Mouse (Mus musculus) embryonic facial prominence, embryonic 12.5 days (tissue): ENCODE data around the gene Adgrl2. TPM values are rescaled to one million over a fixed set of nuclear protein-coding genes. Genes with fewer than 3 reads are reported as not detected.

Experiments
- ATAC-seq: fragments of 200-750 bp; cut with Nextera tagmentation; 2 replicates; pipeline ENCODE4 v1.8.0; 2017; ENCODE audit not compliant: insufficient number of reproducible peaks, insufficient read depth, low FRiP score, low TSS enrichment
- H3K27ac ChIP-seq: fragments of 300-500 bp; sonication (generic); 2 replicates; pipeline ENCODE4 v1.5.1; 2016; ENCODE audit warnings: mild to moderate bottlenecking
- H3K27me3 ChIP-seq: fragments of 300-500 bp; sonication (generic); 2 replicates; pipeline ENCODE4 v1.6.1; 2016; ENCODE audit warnings: mild to moderate bottlenecking, moderate library complexity
- H3K36me3 ChIP-seq: fragments of 300-500 bp; sonication (generic); 2 replicates; pipeline ENCODE4 v1.6.1; 2016; ENCODE audit warnings: mild to moderate bottlenecking
- H3K4me1 ChIP-seq: fragments of 300-500 bp; sonication (generic); 2 replicates; pipeline ENCODE4 v1.6.1; 2016
- H3K4me2 ChIP-seq: fragments of 300-500 bp; sonication (generic); replicated peaks from 2 replicates; pipeline ENCODE4 v1.6.1; 2016; ENCODE audit warnings: mild to moderate bottlenecking, moderate library complexity
- H3K4me3 ChIP-seq: fragments of 300-500 bp; sonication (generic); 2 replicates; pipeline ENCODE4 v1.5.1; 2016; ENCODE audit warnings: mild to moderate bottlenecking
- H3K9ac ChIP-seq: fragments of 300-500 bp; sonication (generic); 2 replicates; pipeline ENCODE4 v1.6.1; 2016; ENCODE audit warnings: mild to moderate bottlenecking, moderate library complexity
- H3K9me3 ChIP-seq: fragments of 300-500 bp; sonication (generic); 2 replicates; pipeline ENCODE4 v1.6.1; 2016; ENCODE audit warnings: mild to moderate bottlenecking, moderate library complexity
- WGBS: fragments of 180-500 bp; shearing (Covaris S2); methylation state at CpG from one replicate; pipeline ENCODE4 v1.1.7; 2016; 5-methylcytosine and 5-hydroxymethylcytosine counted together
- polyA plus RNA-seq: library from polyadenylated mRNA; unstranded; fragments of >200 nt; fragmentation: Nextera tagmentation; extraction: Ambion mirVana; gene quantifications from 2 replicates; pipeline ENCODE4 v1.2.1, GENCODE M21; 2016

Gene Adgrl2
- polyA plus RNA-seq, 1 experiment from 2014 or later, result 141 TPM

DNA sequence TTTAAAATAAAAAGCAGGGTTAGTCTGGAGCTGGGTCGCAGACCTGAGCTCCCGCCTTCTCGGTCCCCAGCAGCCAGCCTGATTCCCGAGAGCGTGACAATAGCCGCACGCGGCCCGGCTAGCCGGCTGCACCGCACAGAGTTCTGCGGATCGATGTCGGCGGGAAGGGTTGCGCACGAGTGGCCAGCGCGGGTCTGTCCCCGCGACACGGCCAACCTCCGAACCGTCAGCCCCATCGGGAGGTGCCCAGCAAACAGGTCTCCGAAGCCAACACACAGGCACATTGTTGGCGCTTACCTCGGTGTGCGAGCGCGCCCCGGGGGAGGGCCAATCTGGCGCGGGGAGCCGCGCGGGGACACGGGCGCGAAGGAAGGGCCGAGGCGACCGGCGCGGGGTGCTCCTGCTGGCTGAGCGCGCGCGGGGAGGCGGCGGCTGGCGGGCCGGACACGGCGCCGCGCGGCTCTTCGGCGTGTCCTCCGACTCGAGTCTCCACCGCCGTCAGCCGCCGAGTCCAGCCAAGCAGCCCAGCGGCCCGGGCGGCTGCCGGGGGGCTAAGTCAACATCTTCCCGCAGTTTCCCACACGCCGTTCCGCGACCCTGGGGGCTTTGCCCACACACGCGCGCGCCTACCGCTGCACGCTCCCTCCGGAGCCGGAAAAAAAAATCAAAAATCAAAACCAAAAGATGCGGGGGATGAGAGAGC, 1.9 kb downstream of the Adgrl2 start:
- no peaks in the 10 kb centered on the region for H3K9me3 ChIP-seq
- peak overlapping the region; percentile 68 for H3K4me2 ChIP-seq
- under 1% methylated on average over 84 of the region's 84 CpGs for WGBS
- peak overlapping the region; percentile 91 for H3K4me3 ChIP-seq
- no peaks in the 10 kb centered on the region for H3K36me3 ChIP-seq
- H3K27me3 ChIP-seq, result no peaks in the 10 kb centered on the region
- H3K9ac ChIP-seq, result peak overlapping the region; percentile 99
- peaks cover 34% of the 10 kb centered on the region for H3K4me1 ChIP-seq
- H3K27ac ChIP-seq, result peak overlapping the region; percentile 100
- no peak for ATAC-seq

DNA sequence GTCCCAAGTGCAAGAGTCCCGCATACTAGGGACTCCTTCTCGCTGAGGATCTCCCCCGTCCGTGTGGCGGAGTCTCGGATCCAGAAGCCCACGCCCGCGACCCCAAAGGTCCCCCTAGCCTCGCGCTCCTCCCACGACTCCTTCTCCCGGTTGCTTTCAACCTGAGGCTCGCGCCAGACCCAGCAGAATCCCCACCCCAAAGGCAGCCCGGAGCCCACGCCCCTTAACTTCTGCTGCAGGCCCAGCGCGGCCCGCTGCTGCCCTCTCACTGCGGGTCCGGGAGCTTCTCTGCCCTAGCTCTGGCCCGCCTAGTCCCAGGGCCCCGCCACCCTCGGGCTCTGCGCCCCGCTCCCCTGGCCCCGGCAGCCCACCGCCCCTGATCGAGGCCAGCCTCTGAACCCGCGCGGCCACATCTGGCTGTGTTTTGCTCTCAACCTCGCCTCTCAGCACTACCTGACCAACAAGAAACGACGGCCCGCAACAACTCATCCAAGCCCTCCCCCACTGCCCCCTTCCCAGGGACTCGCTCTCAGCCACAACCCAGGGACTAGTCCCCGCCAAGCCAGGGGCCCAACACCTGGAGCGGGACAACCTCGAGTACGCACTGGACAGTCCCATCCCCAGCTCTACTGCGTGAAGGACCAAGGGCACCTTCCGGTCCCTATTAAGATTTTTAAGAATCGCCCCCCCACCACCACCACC, 2.6 kb downstream of the Adgrl2 start:
- peak overlapping the region; percentile 91 for H3K4me3 ChIP-seq
- no peaks in the 10 kb centered on the region for H3K9me3 ChIP-seq
- under 1% methylated on average over 45 of the region's 45 CpGs for WGBS
- H3K27me3 ChIP-seq, result no peaks in the 10 kb centered on the region
- no peaks in the 10 kb centered on the region for H3K36me3 ChIP-seq
- ATAC-seq, result peak; percentile 58; the same call in 1 of the 2 replicates
- H3K4me2 ChIP-seq, result peak overlapping the region; percentile 68
- H3K4me1 ChIP-seq, result peaks cover 33% of the 10 kb centered on the region
- H3K9ac ChIP-seq, result peak overlapping the region; percentile 99
- H3K27ac ChIP-seq, result peak overlapping the region; percentile 100

DNA sequence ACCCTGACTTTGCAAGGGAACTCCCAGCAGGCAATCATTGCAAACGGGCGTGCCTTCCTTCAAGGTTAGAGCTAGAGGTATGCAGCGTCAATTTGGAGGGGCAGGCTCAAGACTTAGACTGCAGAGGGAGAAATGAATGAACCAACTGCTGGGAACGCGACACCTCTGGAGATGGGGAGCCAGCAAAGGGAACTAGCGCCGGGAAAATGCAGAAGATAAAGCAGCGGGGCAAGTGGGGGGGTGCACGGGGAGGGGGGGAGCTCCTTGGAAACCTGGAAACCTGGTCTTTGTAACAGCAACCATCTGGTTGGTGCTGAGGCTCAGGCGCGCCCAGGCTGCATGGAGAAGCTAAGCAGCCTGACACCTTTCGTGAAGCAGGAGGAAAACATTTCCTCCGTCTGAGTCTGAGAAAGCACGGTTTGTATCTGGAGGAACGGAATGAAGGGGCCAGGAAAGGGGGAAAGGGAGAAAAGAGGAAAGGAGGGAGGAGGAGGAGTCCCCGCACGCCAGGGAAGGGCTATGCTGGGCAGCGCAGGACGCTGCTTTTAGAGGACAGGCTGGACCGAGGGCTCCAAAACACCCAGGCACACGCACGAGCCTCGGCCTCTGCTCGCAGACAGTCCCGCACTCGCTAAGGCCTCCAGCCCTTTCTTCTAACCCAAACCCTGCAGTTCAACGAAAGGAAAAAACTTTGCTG, 3.3 kb downstream of the Adgrl2 start:
- Histone ChIP-seq H3K27me3 (no peaks in the 10 kb centered on the region), H3K27ac (peak overlapping the region; percentile 100), H3K4me1 (peaks cover 37% of the 10 kb centered on the region), H3K36me3 (no peaks in the 10 kb centered on the region), H3K9ac (peak overlapping the region; percentile 99), H3K4me2 (peak overlapping the region; percentile 68), H3K9me3 (no peaks in the 10 kb centered on the region), H3K4me3 (peak overlapping the region; percentile 91)
- ATAC-seq, result peak; percentile 7; the same call in 1 of the 2 replicates
- WGBS, result under 1% methylated on average over 27 of the region's 27 CpGs

DNA sequence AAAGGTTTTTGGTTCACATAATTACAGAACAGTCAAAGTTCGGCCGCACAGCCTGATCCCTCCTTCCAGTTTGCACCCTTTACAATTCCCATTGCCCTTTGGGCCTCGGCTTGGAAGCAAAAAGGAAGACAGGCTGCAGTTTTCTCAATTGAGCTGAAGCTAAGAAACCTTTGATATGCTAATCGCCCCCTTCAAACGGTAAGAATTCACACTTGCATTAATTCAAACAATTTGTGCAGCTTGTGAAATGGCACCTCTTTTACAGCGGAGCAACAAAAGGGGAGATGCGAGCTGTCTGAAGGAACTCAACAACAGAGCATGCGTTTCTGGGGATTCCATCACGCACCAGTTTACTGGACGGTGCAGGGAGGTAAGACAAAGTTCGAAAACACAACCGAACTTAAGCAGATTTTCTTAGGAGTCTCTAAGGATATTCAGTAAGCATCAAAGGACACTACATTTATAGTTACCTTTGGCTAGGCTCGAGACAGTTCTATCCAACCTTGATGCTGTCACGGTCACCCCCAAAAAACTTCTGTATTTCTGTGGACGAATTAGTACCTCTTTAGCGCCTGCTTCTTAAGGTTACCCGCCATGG, 4.0 kb downstream of the Adgrl2 start:
- H3K9ac ChIP-seq, result peak overlapping the region; percentile 99
- peak overlapping the region; percentile 68 for H3K4me2 ChIP-seq
- H3K36me3 ChIP-seq, result no peaks in the 10 kb centered on the region
- H3K4me3 ChIP-seq, result peak overlapping the region; percentile 91
- peaks cover 42% of the 10 kb centered on the region for H3K4me1 ChIP-seq
- no peak for ATAC-seq
- H3K9me3 ChIP-seq, result no peaks in the 10 kb centered on the region
- whole genome bisulfite sequencing, result 1% methylated on average over 17 of the region's 17 CpGs
- peak overlapping the region; percentile 100 for H3K27ac ChIP-seq
- no peaks in the 10 kb centered on the region for H3K27me3 ChIP-seq

DNA sequence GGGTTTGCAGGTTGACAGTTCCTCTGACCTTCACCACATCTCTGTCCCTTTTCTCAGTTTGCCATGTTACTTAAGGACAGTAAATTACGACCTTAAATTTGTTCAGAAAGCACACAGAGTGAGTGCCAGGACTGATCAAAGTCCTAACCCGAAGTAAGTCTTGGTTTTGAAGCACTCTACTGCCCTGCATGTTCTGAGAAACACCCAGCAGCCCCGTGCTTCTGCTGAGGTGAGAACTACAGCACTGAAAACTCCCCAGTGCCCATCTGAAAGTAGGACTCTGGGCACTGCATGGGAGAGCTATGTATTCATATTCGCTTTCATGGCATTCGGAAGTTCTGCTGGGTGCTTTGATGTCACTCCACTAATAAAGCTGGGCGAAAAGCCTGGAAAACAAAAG, 6.0 kb downstream of the Adgrl2 start:
- ATAC-seq, result no peak
- Histone ChIP-seq H3K4me1 (peaks cover 42% of the 10 kb centered on the region), H3K27ac (no peak overlapping the region), H3K4me3 (peak overlapping the region; percentile 14; the same call in 1 of the 2 replicates), H3K36me3 (no peaks in the 10 kb centered on the region), H3K27me3 (no peaks in the 10 kb centered on the region), H3K4me2 (peak overlapping the region; percentile 38), H3K9ac (peak overlapping the region; percentile 5; the same call in 1 of the 2 replicates), H3K9me3 (no peaks in the 10 kb centered on the region)
- WGBS, result 54% methylated on average over 6 of the region's 6 CpGs

DNA sequence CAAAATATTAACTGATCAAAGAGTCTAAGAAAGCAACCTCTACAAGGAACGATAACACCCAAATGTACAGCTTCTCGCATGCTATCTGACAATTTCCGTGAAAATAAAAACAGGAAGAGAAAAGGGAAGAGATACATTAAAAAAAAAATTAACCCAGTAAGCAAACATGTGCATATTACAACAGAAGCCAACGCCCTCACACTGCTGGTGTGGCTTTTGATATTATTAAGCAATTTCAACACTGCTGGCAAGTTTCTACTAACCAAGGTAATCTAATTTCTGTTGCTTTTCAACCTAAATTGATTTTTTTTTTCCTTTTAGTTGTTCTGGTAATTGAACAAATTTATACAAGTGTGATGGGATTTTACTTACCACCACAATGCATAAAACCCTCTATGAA, 8.0 kb downstream of the Adgrl2 start:
- WGBS, result 56% methylated on average over 4 of the region's 4 CpGs
- no peaks in the 10 kb centered on the region for H3K27me3 ChIP-seq
- H3K4me1 ChIP-seq, result peaks cover 57% of the 10 kb centered on the region
- no peaks in the 10 kb centered on the region for H3K9me3 ChIP-seq
- H3K4me3 ChIP-seq, result no peak overlapping the region
- H3K27ac ChIP-seq, result no peak overlapping the region
- ATAC-seq, result no peak
- peak overlapping the region; percentile 29; the same call in 1 of the 2 replicates for H3K4me2 ChIP-seq
- no peaks in the 10 kb centered on the region for H3K36me3 ChIP-seq
- no peak overlapping the region for H3K9ac ChIP-seq

DNA sequence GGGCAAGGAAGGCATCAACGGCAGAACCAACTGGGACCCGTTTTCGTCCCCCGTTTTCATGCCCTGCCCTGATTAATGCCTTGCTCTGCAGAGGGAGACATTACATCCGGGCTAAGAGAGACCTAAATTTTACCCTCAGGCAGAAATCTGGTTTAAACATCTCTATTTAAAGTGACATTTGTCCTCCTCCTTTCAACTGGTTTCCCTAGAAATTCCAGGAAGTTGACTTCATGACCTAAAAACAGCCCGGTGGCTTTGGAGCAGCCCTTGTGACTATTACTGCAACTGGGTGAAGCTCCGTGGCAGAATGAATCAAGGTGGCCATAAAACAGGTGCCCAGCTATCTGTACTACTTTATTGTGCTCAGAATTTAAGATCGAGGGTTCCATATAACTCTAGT, 8.6 kb downstream of the Adgrl2 start:
- Histone ChIP-seq H3K36me3 (no peaks in the 10 kb centered on the region), H3K4me3 (no peak overlapping the region), H3K4me1 (peaks cover 63% of the 10 kb centered on the region), H3K9ac (no peak overlapping the region), H3K27me3 (no peaks in the 10 kb centered on the region), H3K4me2 (peak overlapping the region; percentile 29), H3K9me3 (no peaks in the 10 kb centered on the region), H3K27ac (no peak overlapping the region)
- no peak for ATAC-seq
- 19% methylated on average over 8 of the region's 8 CpGs for WGBS

DNA sequence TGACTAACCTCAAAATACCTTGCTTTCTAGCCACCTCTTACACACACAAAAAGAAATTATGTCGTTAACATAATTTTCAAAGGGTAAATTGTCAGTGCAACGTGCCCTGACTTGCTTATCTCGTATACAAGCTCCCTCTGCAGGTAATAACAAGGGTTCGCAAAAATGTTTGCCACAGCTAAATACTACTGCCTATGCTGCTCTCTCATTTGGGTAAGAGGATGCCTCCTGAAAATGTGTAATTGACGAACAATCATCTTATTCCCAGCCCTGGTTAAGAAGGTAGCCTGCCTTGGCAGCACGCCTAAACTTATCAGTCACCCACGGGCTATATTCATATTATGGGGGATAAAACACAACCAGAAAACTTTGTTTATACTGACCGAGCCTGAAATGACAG, 11.8 kb downstream of the Adgrl2 start:
- Histone ChIP-seq H3K27ac (no peak overlapping the region), H3K9me3 (no peaks in the 10 kb centered on the region), H3K4me2 (no peak overlapping the region), H3K36me3 (no peaks in the 10 kb centered on the region), H3K4me3 (no peak overlapping the region), H3K27me3 (no peaks in the 10 kb centered on the region), H3K9ac (no peak overlapping the region), H3K4me1 (peaks cover 44% of the 10 kb centered on the region)
- 53% methylated on average over 8 of the region's 8 CpGs for WGBS
- ATAC-seq, result no peak

DNA sequence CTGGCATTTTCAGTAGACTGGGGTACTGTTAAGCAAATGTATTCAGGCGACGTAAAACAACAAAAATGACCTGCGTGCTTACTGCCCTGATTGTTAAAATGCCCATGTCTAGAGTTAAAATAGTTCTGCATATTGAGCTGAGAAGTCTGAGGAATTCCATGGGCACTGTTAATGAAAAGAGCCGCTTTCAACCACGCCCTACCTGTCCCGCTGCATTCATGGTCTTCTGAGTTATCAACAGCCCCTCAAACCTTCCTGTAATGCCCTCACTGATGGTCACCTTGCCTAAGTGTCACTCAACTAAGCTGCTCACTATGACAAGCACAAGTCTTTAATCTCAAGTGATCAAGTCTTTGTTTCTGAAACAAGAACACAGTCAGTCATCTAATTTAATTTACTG, 12.5 kb downstream of the Adgrl2 start:
- H3K4me3 ChIP-seq, result no peak overlapping the region
- H3K36me3 ChIP-seq, result no peaks in the 10 kb centered on the region
- WGBS, result 81% methylated on average over 6 of the region's 6 CpGs
- H3K27me3 ChIP-seq, result no peaks in the 10 kb centered on the region
- no peak for ATAC-seq
- no peak overlapping the region for H3K9ac ChIP-seq
- peaks cover 40% of the 10 kb centered on the region for H3K4me1 ChIP-seq
- no peak overlapping the region for H3K27ac ChIP-seq
- no peaks in the 10 kb centered on the region for H3K9me3 ChIP-seq
- H3K4me2 ChIP-seq, result no peak overlapping the region

DNA sequence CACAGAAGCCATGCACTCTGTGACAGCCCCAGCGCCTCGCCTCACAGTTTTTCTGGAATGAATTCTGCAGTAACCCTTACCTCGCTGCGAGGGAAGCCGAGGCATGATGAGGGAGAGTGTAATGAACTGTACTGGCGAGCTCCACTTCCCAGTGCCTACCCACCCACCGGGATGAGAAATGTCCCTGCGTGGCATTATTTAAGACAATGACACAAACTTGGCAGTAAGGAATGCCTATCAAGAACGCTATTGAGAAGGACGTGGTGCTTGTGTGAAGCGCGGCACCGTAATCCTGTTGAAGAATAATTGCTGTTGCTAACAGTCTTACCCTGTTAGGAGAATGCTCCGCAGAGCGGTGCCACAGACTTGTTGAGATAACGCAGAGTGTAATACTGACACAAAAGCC, 13.2 kb downstream of the Adgrl2 start:
- peaks cover 38% of the 10 kb centered on the region for H3K4me1 ChIP-seq
- no peak overlapping the region for H3K27ac ChIP-seq
- ATAC-seq, result no peak
- H3K9ac ChIP-seq, result no peak overlapping the region
- H3K27me3 ChIP-seq, result no peaks in the 10 kb centered on the region
- H3K36me3 ChIP-seq, result no peaks in the 10 kb centered on the region
- H3K4me2 ChIP-seq, result peak overlapping the region; percentile 9; the same call in 1 of the 2 replicates
- H3K9me3 ChIP-seq, result no peaks in the 10 kb centered on the region
- H3K4me3 ChIP-seq, result no peak overlapping the region
- 55% methylated on average over 16 of the region's 16 CpGs for whole genome bisulfite sequencing

DNA sequence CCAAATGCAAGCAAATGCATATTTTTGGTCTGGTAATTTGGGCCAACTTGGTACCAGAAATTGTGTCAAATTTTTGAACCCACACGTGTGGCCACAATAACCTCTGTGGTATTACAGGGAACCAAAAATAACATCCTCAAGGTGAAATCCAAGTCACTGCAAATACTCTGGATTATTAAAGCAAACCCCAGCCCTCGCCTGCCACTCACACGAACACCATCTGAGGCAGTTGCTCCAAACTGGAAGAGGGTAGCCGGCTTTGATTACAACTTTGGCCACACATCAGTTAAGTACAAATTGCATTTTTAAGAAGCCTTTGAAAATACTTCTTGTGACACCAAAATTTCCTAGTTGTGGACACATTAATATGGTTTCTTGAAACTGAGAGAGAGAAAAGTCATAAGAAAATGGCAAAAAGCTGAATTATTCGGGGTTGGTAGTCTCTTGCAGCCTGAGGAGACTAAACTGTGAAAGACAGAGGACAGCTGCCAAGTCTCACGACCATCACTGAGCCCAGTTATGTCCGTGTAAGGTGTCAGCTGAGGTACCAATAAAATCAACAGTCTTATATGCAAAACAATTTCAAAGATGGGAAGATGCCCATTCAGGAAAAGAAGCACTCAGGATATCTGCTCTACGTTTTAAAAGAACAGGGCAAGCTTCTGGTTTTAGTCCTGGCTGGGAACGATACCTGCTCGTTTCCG, 18.3 kb downstream of the Adgrl2 start:
- Histone ChIP-seq H3K27ac (no peak overlapping the region), H3K4me1 (peaks cover 23% of the 10 kb centered on the region), H3K9ac (no peak overlapping the region), H3K9me3 (no peaks in the 10 kb centered on the region), H3K36me3 (no peaks in the 10 kb centered on the region), H3K4me2 (no peak overlapping the region), H3K4me3 (no peak overlapping the region), H3K27me3 (no peaks in the 10 kb centered on the region)
- no peak for ATAC-seq
- 71% methylated on average over 11 of the region's 11 CpGs for WGBS
